Mouse (Mus musculus) lung, postnatal 0 days (tissue): Measurements from ENCODE around the gene Spata6. TPM values are rescaled to one million over a fixed set of nuclear protein-coding genes. Genes with fewer than 3 reads are reported as not detected.

Experiments used
- ATAC-seq: fragments of 200-750 bp; cut with Nextera tagmentation; 2 replicates; pipeline ENCODE4 v1.8.0; 2017; ENCODE audit warnings: moderate library complexity
- DNase-seq: peaks from one replicate; pipeline ENCODE4 v3.0.0-alpha.2; 2016; ENCODE audit warnings: low spot score
- H3K27ac ChIP-seq: fragments of 300-500 bp; sonication (generic); 2 replicates; pipeline ENCODE4 v1.5.1; 2014; ENCODE audit warnings: antibody characterized with exemption, mild to moderate bottlenecking, low read length, mixed read lengths
- H3K27me3 ChIP-seq: fragments of 300-500 bp; sonication (generic); replicated peaks from 2 replicates; pipeline ENCODE4 v1.6.1; 2014; ENCODE audit warnings: low read length, mixed read lengths; ENCODE audit not compliant: insufficient read depth
- H3K36me3 ChIP-seq: fragments of 300-500 bp; sonication (generic); 2 replicates; pipeline ENCODE4 v1.6.1; 2014; ENCODE audit warnings: low read length, mixed read lengths; ENCODE audit not compliant: insufficient read depth
- H3K4me1 ChIP-seq: fragments of 300-500 bp; sonication (generic); 2 replicates; pipeline ENCODE4 v1.6.1; 2014; ENCODE audit warnings: antibody characterized with exemption, low read depth, low read length, mixed read lengths; ENCODE audit not compliant: insufficient read depth
- H3K4me2 ChIP-seq: fragments of 300-500 bp; sonication (generic); replicated peaks from 2 replicates; pipeline ENCODE4 v1.6.1; 2014; ENCODE audit warnings: low read depth, mild to moderate bottlenecking, low read length, moderate library complexity, mixed read lengths
- H3K4me3 ChIP-seq: fragments of 300-500 bp; sonication (generic); 2 replicates; pipeline ENCODE4 v1.5.1; 2014; ENCODE audit warnings: low read depth, low read length
- H3K9ac ChIP-seq: fragments of 300-500 bp; sonication (generic); replicated peaks from 2 replicates; pipeline ENCODE4 v1.6.1; 2014; ENCODE audit warnings: low read depth, mild to moderate bottlenecking
- H3K9me3 ChIP-seq: fragments of 300-500 bp; sonication (generic); 2 replicates; pipeline ENCODE4 v1.6.1; 2016; ENCODE audit warnings: low read length, mixed read lengths
- CTCF ChIP-seq: IDR thresholded peaks from 2 replicates; pipeline ENCODE4 v1.5.1; 2016; ENCODE audit warnings: antibody characterized with exemption, mild to moderate bottlenecking
- EP300 ChIP-seq: IDR thresholded peaks from 2 replicates; pipeline ENCODE4 v1.6.1; 2016; ENCODE audit warnings: antibody characterized with exemption, mild to moderate bottlenecking, control low read depth
- WGBS: fragments of 180-500 bp; shearing (Covaris S2); extraction: QIAGEN DNeasy Blood & Tissue Kit; methylation state at CpG from one replicate; pipeline ENCODE4 v1.1.7; 2014; 5-methylcytosine and 5-hydroxymethylcytosine counted together
- polyA plus RNA-seq: library from polyadenylated mRNA; unstranded; fragments of >200 nt; fragmentation: Nextera tagmentation; extraction: Ambion mirVana; gene quantifications from 2 replicates; pipeline ENCODE4 v1.2.1, GENCODE M21; 2015

Gene Spata6
- polyA plus RNA-seq, 1 experiment from 2014 or later: 33.2 TPM

- Histone ChIP-seq H3K9me3 (no peaks in the 10 kb centered on the region), H3K4me2 (no peak overlapping the region), H3K36me3 (no peaks in the 10 kb centered on the region), H3K27ac (no peak overlapping the region), H3K4me3 (no peak overlapping the region), H3K9ac (no peak overlapping the region), H3K27me3 (no peaks in the 10 kb centered on the region), H3K4me1 (no peaks in the 10 kb centered on the region)
- DNase-seq (no peak), ATAC-seq (no peak)
- WGBS: 34% methylated on average over 3 of the region's 3 CpGs
- no peak for TF ChIP-seq CTCF
- TF ChIP-seq EP300: no peak
Measured at GRCm38 (mm10) chr4:111704975-111705374, 14.8 kb upstream of the Spata6 start.

- H3K36me3 ChIP-seq: no peaks in the 10 kb centered on the region
- H3K4me3 ChIP-seq: peak overlapping the region; percentile 89
- DNase-seq (peak; percentile 24), ATAC-seq (0 out of 2 replicates have a peak, but pooled peaks have one; percentile 16)
- no peaks in the 10 kb centered on the region for H3K27me3 ChIP-seq
- H3K27ac ChIP-seq: peak overlapping the region; percentile 90
- 50% methylated on average over 4 of the region's 4 CpGs for WGBS
- H3K9me3 ChIP-seq: no peaks in the 10 kb centered on the region
- TF ChIP-seq CTCF: no peak
- no peak for TF ChIP-seq EP300
- H3K4me2 ChIP-seq: peak overlapping the region; percentile 73
- H3K9ac ChIP-seq: no peak overlapping the region
- H3K4me1 ChIP-seq: peaks cover 3% of the 10 kb centered on the region; the same call in 1 of the 2 replicates
Measured at GRCm38 (mm10) chr4:111719296-111719695, 488 bp upstream of the Spata6 start.

GRCm38 (mm10) chr4:111720662-111721003 is 849 bp downstream of the Spata6 start:
- no peaks in the 10 kb centered on the region for H3K27me3 ChIP-seq
- no peaks in the 10 kb centered on the region for H3K9me3 ChIP-seq
- H3K27ac ChIP-seq: peak overlapping the region; percentile 90
- H3K4me1 ChIP-seq: peaks cover 3% of the 10 kb centered on the region; the same call in 1 of the 2 replicates
- peak overlapping the region; percentile 73 for H3K4me2 ChIP-seq
- H3K36me3 ChIP-seq: no peaks in the 10 kb centered on the region
- peak overlapping the region; percentile 78; the same call in 1 of the 2 replicates for H3K9ac ChIP-seq
- peak overlapping the region; percentile 89 for H3K4me3 ChIP-seq
- TF ChIP-seq EP300 (no peak), CTCF (no peak)
- ATAC-seq: no peak
- peak; percentile 4 for DNase-seq
- WGBS: 6% methylated on average over 2 of the region's 2 CpGs

GRCm38 (mm10) chr4:111721121-111721840 is 1.5 kb downstream of the Spata6 start:
- Histone ChIP-seq H3K9ac (no peak overlapping the region), H3K9me3 (no peaks in the 10 kb centered on the region), H3K36me3 (no peaks in the 10 kb centered on the region), H3K4me2 (peak overlapping the region; percentile 73), H3K27ac (peak overlapping the region; percentile 90), H3K27me3 (no peaks in the 10 kb centered on the region), H3K4me1 (peaks cover 3% of the 10 kb centered on the region; the same call in 1 of the 2 replicates), H3K4me3 (peak overlapping the region; percentile 89; the same call in 1 of the 2 replicates)
- DNase-seq (peak; percentile 75), ATAC-seq (0 out of 2 replicates have a peak, but pooled peaks have one; percentile 32)
- no peak for TF ChIP-seq EP300
- no peak for TF ChIP-seq CTCF
- 11% methylated on average over 4 of the region's 4 CpGs for WGBS

GRCm38 (mm10) chr4:111737551-111737950 is 17.8 kb downstream of the Spata6 start:
- no peaks in the 10 kb centered on the region for H3K36me3 ChIP-seq
- H3K9ac ChIP-seq: no peak overlapping the region
- H3K4me1 ChIP-seq: no peaks in the 10 kb centered on the region
- no peak for TF ChIP-seq EP300
- no peak for TF ChIP-seq CTCF
- ATAC-seq: no peak
- no peak overlapping the region for H3K4me3 ChIP-seq
- H3K27me3 ChIP-seq: no peaks in the 10 kb centered on the region
- H3K27ac ChIP-seq: no peak overlapping the region
- DNase-seq: no peak
- WGBS: 94% methylated on average over 1 of the region's 1 CpGs
- no peak overlapping the region for H3K4me2 ChIP-seq
- no peaks in the 10 kb centered on the region for H3K9me3 ChIP-seq

GRCm38 (mm10) chr4:111780533-111780932 is 60.7 kb downstream of the Spata6 start:
- no peak for ATAC-seq
- H3K4me1 ChIP-seq: no peaks in the 10 kb centered on the region

More at GRCm38 (mm10) chr4:111780533-111780932, 60.7 kb downstream of the Spata6 start:
- Histone ChIP-seq H3K4me3 (no peak overlapping the region), H3K9me3 (no peaks in the 10 kb centered on the region), H3K27ac (no peak overlapping the region), H3K27me3 (no peaks in the 10 kb centered on the region), H3K36me3 (0 out of 2 replicates have a peak, but pooled peaks cover 4% of the 10 kb centered on the region), H3K4me2 (no peak overlapping the region), H3K9ac (no peak overlapping the region)
- TF ChIP-seq EP300 (no peak), CTCF (no peak)
- WGBS: 55% methylated on average over 4 of the region's 4 CpGs
- no peak for DNase-seq
